Mouse (Mus musculus): ENCODE data around the gene Ybx3.

Ybx3 gene

DNA sequence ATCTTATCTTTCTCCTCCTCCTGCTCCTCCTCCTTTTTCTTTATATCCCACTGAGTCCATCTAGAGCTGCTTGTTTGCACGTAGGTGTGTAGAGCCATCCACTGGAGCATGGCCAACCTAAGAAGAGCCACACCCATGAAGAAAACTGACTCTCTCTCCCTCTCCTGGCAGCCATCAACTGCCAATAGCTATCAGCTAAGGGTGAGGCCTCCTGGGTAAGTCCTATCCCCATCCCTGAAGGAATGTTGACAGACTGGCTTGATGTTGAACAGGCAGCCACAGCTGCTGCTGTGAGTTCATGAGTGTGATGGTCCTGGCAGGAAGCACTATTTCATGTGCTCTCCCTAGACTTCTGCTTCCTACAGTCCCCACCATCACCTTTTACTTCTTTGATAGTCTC lies 8.4 kb upstream of the Ybx3 start:
- Histone ChIP-seq H3K4me3 (replicated peaks; ENCODE audit: low read length) (no peak overlapping the region), H3K36me3 (ENCODE audit: insufficient read depth, low read length) (no peaks in the 10 kb centered on the region), H3K27me3 (ENCODE audit: insufficient read depth, low read length) (no peaks in the 10 kb centered on the region), H3K9me3 (ENCODE audit: low read length) (peaks cover 35% of the 10 kb centered on the region), H3K4me1 (replicated peaks; ENCODE audit: low read depth, low read length) (peaks cover 23% of the 10 kb centered on the region)
- TF ChIP-seq NANOG (IDR thresholded peaks at IDR 0.05; ENCODE audit: borderline replicate concordance, low read length) (no peak), POU5F1 (IDR thresholded peaks at IDR 0.05; ENCODE audit: borderline replicate concordance, low read length) (no peak), CTCF (conservative IDR thresholded peaks at IDR 0.05; ENCODE audit: low read length) (no peak)

DNA sequence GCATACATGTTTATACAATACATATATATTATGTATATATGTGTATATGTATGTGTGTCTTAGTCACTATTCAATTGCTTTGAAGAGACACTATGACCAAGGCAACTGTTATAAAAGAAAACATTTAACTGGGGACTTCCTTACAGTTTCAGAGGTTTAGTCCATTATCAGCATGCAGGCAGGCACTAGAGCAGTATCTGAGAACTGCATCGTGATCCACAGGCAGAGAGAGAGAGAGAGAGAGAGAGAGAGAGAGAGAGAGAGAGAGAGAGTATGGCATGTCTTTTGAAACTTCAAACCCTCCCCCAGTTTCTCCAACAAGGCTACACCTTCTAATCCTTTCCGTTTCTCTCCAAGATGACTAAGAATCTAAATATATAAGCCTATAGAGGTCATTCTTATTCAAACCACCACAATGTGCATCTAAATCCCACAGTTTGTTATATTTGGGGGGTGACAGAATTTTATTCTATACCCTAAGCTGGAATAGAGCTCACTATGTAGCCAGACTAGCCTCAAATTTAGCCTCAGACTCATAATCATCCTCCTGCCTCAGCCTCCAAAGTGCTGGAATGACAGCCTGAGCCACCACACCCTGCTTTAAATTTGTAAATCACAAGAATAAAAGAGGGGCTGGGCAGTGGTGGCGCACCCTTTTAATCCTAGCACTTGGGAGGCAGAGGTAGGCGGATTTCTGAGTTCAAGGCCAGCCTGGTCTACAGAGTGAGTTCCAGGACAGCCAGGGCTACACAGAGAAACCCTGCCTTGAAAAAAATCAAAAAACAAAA lies 5.8 kb upstream of the Ybx3 start:
- peaks cover 31% of the 10 kb centered on the region for H3K4me1 ChIP-seq (replicated peaks; ENCODE audit: low read depth, low read length)
- no peak overlapping the region for H3K4me3 ChIP-seq (replicated peaks; ENCODE audit: low read length)
- H3K9me3 ChIP-seq (ENCODE audit: low read length): peaks cover 33% of the 10 kb centered on the region
- no peaks in the 10 kb centered on the region for H3K27me3 ChIP-seq (ENCODE audit: insufficient read depth, low read length)
- TF ChIP-seq CTCF (conservative IDR thresholded peaks at IDR 0.05; ENCODE audit: low read length): no peak
- TF ChIP-seq NANOG (IDR thresholded peaks at IDR 0.05; ENCODE audit: borderline replicate concordance, low read length): no peak
- no peak for TF ChIP-seq POU5F1 (IDR thresholded peaks at IDR 0.05; ENCODE audit: borderline replicate concordance, low read length)
- H3K36me3 ChIP-seq (ENCODE audit: insufficient read depth, low read length): no peaks in the 10 kb centered on the region

DNA sequence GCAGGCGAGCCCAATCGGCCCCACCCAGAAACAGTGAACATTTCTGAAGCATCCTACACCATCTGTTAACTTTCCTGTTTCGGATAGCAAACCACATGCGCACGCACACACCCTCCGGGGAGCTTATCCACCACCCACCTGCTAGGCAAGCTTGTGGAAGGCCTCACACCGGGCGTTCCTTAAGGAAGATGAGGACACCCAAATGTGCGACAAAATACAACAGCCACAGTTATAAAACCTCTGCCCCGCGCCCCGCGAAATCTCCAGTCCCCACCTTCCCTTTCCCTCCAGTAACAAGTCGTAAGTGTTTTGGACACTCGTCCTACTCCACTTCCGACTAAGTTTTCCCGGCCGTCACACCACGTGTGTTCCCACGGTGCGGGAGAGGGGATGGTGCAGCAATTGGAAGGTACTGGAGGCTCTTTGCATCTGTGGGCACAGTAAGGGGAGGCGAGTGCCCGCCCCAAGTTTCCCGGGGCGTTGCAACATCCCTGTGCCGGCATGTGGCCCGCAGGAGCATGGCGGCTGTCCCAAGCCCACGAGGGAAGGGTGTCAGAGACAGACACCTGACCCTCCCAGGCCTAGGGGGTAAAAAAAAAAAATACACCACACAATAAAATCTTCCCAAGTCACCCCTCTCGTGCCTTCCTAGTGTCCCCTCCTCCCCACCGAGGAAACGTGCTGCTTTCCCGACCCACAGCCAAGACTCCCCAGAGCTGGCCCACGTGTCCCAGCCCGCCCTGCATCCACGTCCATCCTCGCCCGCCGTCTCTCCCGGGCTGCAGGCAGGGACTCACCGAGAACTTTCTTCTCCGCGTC lies 846 bp downstream of the Ybx3 start:
- Histone ChIP-seq H3K4me1 (replicated peaks; ENCODE audit: low read depth, low read length) (peaks cover 58% of the 10 kb centered on the region), H3K9me3 (ENCODE audit: low read length) (0 out of 2 replicates have a peak, but pooled peaks cover 5% of the 10 kb centered on the region), H3K36me3 (ENCODE audit: insufficient read depth, low read length) (peaks cover 31% of the 10 kb centered on the region), H3K4me3 (replicated peaks; ENCODE audit: low read length) (peak overlapping the region; percentile 89), H3K27me3 (ENCODE audit: insufficient read depth, low read length) (no peaks in the 10 kb centered on the region)
- no peak for TF ChIP-seq NANOG (IDR thresholded peaks at IDR 0.05; ENCODE audit: borderline replicate concordance, low read length)
- TF ChIP-seq POU5F1 (IDR thresholded peaks at IDR 0.05; ENCODE audit: borderline replicate concordance, low read length): no peak
- TF ChIP-seq CTCF (conservative IDR thresholded peaks at IDR 0.05; ENCODE audit: low read length): no peak

DNA sequence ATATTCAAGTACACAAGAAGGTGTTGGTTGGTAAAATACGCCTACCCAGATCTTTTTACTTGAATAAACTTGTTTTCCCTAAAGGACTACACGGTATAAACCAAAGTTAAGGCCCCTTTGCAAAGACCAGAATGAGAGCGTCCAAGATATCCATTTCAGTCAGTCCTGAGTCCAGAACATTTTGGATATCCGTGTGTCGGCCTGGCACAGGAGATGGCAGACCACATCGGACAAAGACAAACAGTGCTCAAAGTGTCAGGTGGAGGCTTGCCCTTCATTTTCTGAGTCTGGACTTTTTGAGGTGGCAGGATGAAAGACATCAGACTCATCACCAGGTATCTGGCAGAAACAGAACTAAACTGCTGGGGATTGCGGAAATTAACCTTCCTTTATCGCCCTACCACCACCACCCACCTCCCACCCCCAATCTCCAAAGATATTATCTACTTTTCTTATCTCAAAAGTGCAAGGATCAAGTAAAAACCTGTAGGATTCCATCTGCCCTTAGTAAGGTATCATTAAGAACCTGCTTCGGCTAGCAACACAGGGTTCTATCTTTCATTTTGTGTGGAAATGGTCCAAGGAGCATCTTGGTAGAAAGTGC lies 1.8 kb downstream of the Ybx3 start:
- no peak for TF ChIP-seq NANOG (IDR thresholded peaks at IDR 0.05; ENCODE audit: borderline replicate concordance, low read length)
- no peak for TF ChIP-seq CTCF (conservative IDR thresholded peaks at IDR 0.05; ENCODE audit: low read length)
- no peak for TF ChIP-seq POU5F1 (IDR thresholded peaks at IDR 0.05; ENCODE audit: borderline replicate concordance, low read length)
- H3K4me1 ChIP-seq (replicated peaks; ENCODE audit: low read depth, low read length): peaks cover 63% of the 10 kb centered on the region
- peak overlapping the region; percentile 89 for H3K4me3 ChIP-seq (replicated peaks; ENCODE audit: low read length)
- no peaks in the 10 kb centered on the region for H3K27me3 ChIP-seq (ENCODE audit: insufficient read depth, low read length)
- peaks cover 37% of the 10 kb centered on the region for H3K36me3 ChIP-seq (ENCODE audit: insufficient read depth, low read length)
- 0 out of 2 replicates have a peak, but pooled peaks cover 5% of the 10 kb centered on the region for H3K9me3 ChIP-seq (ENCODE audit: low read length)

DNA sequence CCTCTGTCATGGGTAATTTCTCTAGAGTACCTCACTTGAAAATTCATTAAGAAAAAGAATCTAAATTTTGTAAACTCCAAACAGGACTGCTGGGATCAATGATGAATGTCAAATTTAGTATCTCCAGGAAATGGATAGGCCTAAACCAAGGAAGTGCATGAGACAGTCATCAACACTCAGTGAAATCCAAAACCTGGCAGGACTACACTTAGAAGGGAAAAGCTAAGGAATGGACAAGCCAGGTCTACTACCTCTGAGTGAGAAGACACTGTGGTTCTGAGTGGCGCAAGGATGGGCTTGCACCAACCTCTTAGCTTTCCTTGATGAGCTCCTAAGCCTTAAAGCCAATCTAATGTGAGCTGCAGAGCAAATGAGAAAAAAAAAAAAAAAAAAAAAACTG lies 2.8 kb downstream of the Ybx3 start:
- TF ChIP-seq POU5F1 (IDR thresholded peaks at IDR 0.05; ENCODE audit: borderline replicate concordance, low read length) (no peak), NANOG (IDR thresholded peaks at IDR 0.05; ENCODE audit: borderline replicate concordance, low read length) (no peak), CTCF (conservative IDR thresholded peaks at IDR 0.05; ENCODE audit: low read length) (no peak)
- Histone ChIP-seq H3K4me1 (replicated peaks; ENCODE audit: low read depth, low read length) (peaks cover 73% of the 10 kb centered on the region), H3K4me3 (replicated peaks; ENCODE audit: low read length) (peak overlapping the region; percentile 89), H3K9me3 (ENCODE audit: low read length) (0 out of 2 replicates have a peak, but pooled peaks cover 5% of the 10 kb centered on the region), H3K27me3 (ENCODE audit: insufficient read depth, low read length) (no peaks in the 10 kb centered on the region), H3K36me3 (ENCODE audit: insufficient read depth, low read length) (peaks cover 47% of the 10 kb centered on the region)

DNA sequence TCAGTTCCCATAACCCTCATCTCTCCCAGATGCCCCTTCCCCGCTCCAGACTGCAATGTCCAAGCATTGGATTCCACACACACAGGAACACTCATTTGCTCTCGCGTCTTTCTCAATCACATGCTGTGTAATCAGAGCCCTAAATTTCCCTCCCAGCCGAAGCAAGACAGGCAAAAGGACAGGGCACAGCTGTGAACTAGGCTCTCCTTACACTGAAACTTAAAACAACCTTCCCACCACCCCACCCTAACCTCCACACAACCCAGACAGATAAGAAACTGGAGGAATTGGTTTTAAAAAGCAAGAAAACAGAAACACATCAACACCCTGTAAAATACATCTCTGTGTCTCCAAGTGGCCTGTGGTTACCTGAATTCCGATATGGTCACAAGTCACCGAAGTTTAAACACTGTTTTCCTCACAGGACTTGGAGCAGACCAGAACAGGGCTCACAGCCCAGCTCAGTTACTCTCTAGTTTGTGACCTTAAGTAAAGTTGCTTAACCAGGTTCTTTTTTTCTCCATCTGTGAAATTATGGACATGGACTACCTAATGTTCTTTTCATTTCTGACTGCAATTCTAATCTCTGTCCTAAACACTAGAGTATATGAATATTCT lies 4.5 kb downstream of the Ybx3 start:
- peaks cover 79% of the 10 kb centered on the region for H3K4me1 ChIP-seq (replicated peaks; ENCODE audit: low read depth, low read length)
- TF ChIP-seq POU5F1 (IDR thresholded peaks at IDR 0.05; ENCODE audit: borderline replicate concordance, low read length) (no peak), NANOG (IDR thresholded peaks at IDR 0.05; ENCODE audit: borderline replicate concordance, low read length) (no peak), CTCF (conservative IDR thresholded peaks at IDR 0.05; ENCODE audit: low read length) (no peak)
- peak overlapping the region; percentile 89 for H3K4me3 ChIP-seq (replicated peaks; ENCODE audit: low read length)

DNA sequence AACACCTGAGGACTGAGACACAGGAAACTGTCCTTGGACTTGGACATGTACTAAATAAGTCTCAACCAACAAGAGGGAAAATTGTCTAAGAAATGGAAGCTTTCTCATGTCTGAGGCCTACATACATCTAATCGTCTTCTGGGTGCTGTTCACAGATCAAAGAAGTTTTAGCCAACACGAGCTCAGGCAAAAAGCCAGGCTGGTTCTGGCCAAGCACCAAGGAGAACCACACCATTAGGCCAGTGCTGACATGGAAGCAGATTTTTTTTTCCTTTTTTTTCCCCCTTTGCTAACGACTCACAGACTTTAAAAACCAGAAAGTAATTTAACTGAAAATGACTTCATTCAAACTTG lies 5.3 kb downstream of the Ybx3 start:
- TF ChIP-seq POU5F1 (IDR thresholded peaks at IDR 0.05; ENCODE audit: borderline replicate concordance, low read length) (no peak), NANOG (IDR thresholded peaks at IDR 0.05; ENCODE audit: borderline replicate concordance, low read length) (no peak), CTCF (conservative IDR thresholded peaks at IDR 0.05; ENCODE audit: low read length) (no peak)
- Histone ChIP-seq H3K27me3 (ENCODE audit: insufficient read depth, low read length) (no peaks in the 10 kb centered on the region), H3K36me3 (ENCODE audit: insufficient read depth, low read length) (peaks cover 73% of the 10 kb centered on the region), H3K9me3 (ENCODE audit: low read length) (no peaks in the 10 kb centered on the region), H3K4me1 (replicated peaks; ENCODE audit: low read depth, low read length) (peaks cover 85% of the 10 kb centered on the region), H3K4me3 (replicated peaks; ENCODE audit: low read length) (peak overlapping the region; percentile 89)

More for the DNA sequence above, 4.5 kb downstream of the Ybx3 start:
- peaks cover 64% of the 10 kb centered on the region for H3K36me3 ChIP-seq (ENCODE audit: insufficient read depth, low read length)
- H3K27me3 ChIP-seq (ENCODE audit: insufficient read depth, low read length): no peaks in the 10 kb centered on the region
- H3K9me3 ChIP-seq (ENCODE audit: low read length): no peaks in the 10 kb centered on the region

Data from E14TG2a.4 (cell line).